Mouse (Mus musculus) kidney, embryonic 16.5 days (tissue): Measurements from ENCODE around the gene Ano10. TPM values are rescaled to one million over a fixed set of nuclear protein-coding genes. Genes with fewer than 3 reads are reported as not detected.
A peak's percentile ranks its signal among the peaks of the same experiment; 100 is the strongest.
"Not testable (repeated sequence)": the region's sequence is repeated elsewhere in the genome, so short reads cannot be mapped to it uniquely, and the experiment has no call there.

ENCODE experiments used
- ATAC-seq: fragments of 200-750 bp; cut with Nextera tagmentation; 2 replicates; pipeline ENCODE4 v1.8.0; 2017; ENCODE audit warnings: moderate TSS enrichment; ENCODE audit not compliant: low FRiP score, low TSS enrichment
- H3K27ac ChIP-seq: fragments of 300-500 bp; sonication (generic); 2 replicates; pipeline ENCODE4 v1.5.1; 2014; ENCODE audit warnings: low read length
- H3K27me3 ChIP-seq: fragments of 300-500 bp; sonication (generic); 2 replicates; pipeline ENCODE4 v1.6.1; 2014; ENCODE audit warnings: low read length, control low read depth, mixed read lengths; ENCODE audit not compliant: insufficient read depth
- H3K36me3 ChIP-seq: fragments of 300-500 bp; sonication (generic); 2 replicates; pipeline ENCODE4 v1.6.1; 2014; ENCODE audit warnings: low read length, control low read depth, mixed read lengths; ENCODE audit not compliant: insufficient read depth
- H3K4me1 ChIP-seq: fragments of 300-500 bp; sonication (generic); 2 replicates; pipeline ENCODE4 v1.6.1; 2014; ENCODE audit warnings: low read length, control low read depth, mixed read lengths; ENCODE audit not compliant: insufficient read depth
- H3K4me2 ChIP-seq: fragments of 300-500 bp; sonication (generic); replicated peaks from 2 replicates; pipeline ENCODE4 v1.6.1; 2014; ENCODE audit warnings: low read depth, low read length
- H3K4me3 ChIP-seq: fragments of 300-500 bp; sonication (generic); 2 replicates; pipeline ENCODE4 v1.5.1; 2014; ENCODE audit warnings: mild to moderate bottlenecking, low read length
- H3K9ac ChIP-seq: fragments of 300-500 bp; sonication (generic); replicated peaks from 2 replicates; pipeline ENCODE4 v1.6.1; 2014; ENCODE audit warnings: low read length
- H3K9me3 ChIP-seq: fragments of 300-500 bp; sonication (generic); 2 replicates; pipeline ENCODE4 v1.6.1; 2016; ENCODE audit warnings: low read length, control low read depth
- WGBS: fragments of 180-500 bp; shearing (Covaris S2); extraction: QIAGEN DNeasy Blood & Tissue Kit; methylation state at CpG from one replicate; pipeline ENCODE4 v1.1.7; 2014; 5-methylcytosine and 5-hydroxymethylcytosine counted together
- polyA plus RNA-seq: library from polyadenylated mRNA; unstranded; fragments of >200 nt; fragmentation: Nextera tagmentation; extraction: Ambion mirVana; gene quantifications from 2 replicates; pipeline ENCODE4 v1.2.1, GENCODE M21; 2015

Gene Ano10
- polyA plus RNA-seq, 1 experiment from 2014 or later, result 39.6 TPM

GRCm38 (mm10) chr9:122315501-122315900, 21.3 kb upstream of the Ano10 start:
- no peak overlapping the region for H3K9ac ChIP-seq
- H3K9me3 ChIP-seq, result no peaks in the 10 kb centered on the region
- no peak overlapping the region for H3K4me3 ChIP-seq
- no peaks in the 10 kb centered on the region for H3K4me1 ChIP-seq
- WGBS, result 55% methylated on average over 11 of the region's 11 CpGs
- no peaks in the 10 kb centered on the region for H3K27me3 ChIP-seq
- no peak overlapping the region for H3K4me2 ChIP-seq
- ATAC-seq, result no peak
- no peaks in the 10 kb centered on the region for H3K36me3 ChIP-seq
- H3K27ac ChIP-seq, result no peak overlapping the region

DNA sequence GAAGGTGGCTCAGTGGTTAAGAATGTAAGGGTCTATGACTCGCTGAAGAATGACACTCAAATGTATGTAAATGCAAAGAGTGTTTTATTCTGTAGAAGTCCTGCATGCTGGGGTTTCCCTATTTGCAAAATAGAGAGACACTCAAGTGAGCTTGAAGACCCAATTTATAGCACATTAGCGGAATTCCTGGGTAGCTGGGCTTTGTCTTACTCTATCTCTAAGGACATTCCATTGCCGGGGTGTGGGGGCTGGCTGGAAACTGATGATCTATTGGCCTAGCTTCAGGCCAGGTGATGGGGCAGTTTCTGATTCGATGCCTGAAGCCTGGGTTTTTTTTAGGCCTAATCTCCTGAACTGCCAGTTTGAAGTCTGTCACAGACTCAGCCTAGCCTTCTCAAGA, 20.7 kb upstream of the Ano10 start:
- 64% methylated on average over 4 of the region's 4 CpGs for WGBS
- no peaks in the 10 kb centered on the region for H3K9me3 ChIP-seq
- no peak overlapping the region for H3K4me2 ChIP-seq
- no peak overlapping the region for H3K4me3 ChIP-seq
- no peak overlapping the region for H3K27ac ChIP-seq
- no peaks in the 10 kb centered on the region for H3K27me3 ChIP-seq
- ATAC-seq, result no peak
- H3K4me1 ChIP-seq, result no peaks in the 10 kb centered on the region
- no peak overlapping the region for H3K9ac ChIP-seq
- no peaks in the 10 kb centered on the region for H3K36me3 ChIP-seq

DNA sequence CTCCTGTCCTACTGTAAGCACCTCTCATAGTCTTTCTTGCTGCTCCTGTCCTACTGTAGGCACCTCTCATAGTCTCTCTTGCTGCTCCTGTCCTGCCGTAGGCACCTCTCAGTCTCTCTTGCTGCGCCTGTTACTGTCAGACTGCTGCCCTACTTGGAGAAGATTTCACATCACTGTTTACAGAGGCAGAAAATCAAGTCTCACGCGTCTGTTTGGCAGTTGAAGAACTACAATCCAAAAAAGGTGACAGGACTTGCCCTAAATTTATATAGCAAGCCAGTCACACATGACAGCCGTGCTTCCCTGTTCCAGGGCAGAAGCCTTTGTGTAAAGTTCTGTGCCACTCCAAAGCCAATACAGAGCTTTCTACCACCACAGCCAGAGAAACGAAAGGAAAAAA, 20.2 kb upstream of the Ano10 start:
- no peaks in the 10 kb centered on the region for H3K27me3 ChIP-seq
- H3K9me3 ChIP-seq, result no peaks in the 10 kb centered on the region
- no peak overlapping the region for H3K4me3 ChIP-seq
- no peak overlapping the region for H3K9ac ChIP-seq
- peaks cover 3% of the 10 kb centered on the region; the same call in 1 of the 2 replicates for H3K4me1 ChIP-seq
- no peak overlapping the region for H3K4me2 ChIP-seq
- no peak overlapping the region for H3K27ac ChIP-seq
- WGBS, result 88% methylated on average over 6 of the region's 6 CpGs
- no peak for ATAC-seq
- H3K36me3 ChIP-seq, result no peaks in the 10 kb centered on the region

GRCm38 (mm10) chr9:122313128-122313527, 18.9 kb upstream of the Ano10 start:
- H3K4me3 ChIP-seq, H3K9ac ChIP-seq: not testable (repeated sequence)

GRCm38 (mm10) chr9:122312296-122312990, 18.2 kb upstream of the Ano10 start:
- Histone ChIP-seq H3K4me2 (no peak overlapping the region), H3K27me3 (no peaks in the 10 kb centered on the region), H3K4me3 (no peak overlapping the region), H3K4me1 (peaks cover 4% of the 10 kb centered on the region; the same call in 1 of the 2 replicates), H3K9ac (no peak overlapping the region), H3K36me3 (no peaks in the 10 kb centered on the region), H3K27ac (no peak overlapping the region), H3K9me3 (no peaks in the 10 kb centered on the region)
- no peak for ATAC-seq
- 81% methylated on average over 7 of the region's 7 CpGs for WGBS

More at GRCm38 (mm10) chr9:122313128-122313527, 18.9 kb upstream of the Ano10 start:
- not testable (repeated sequence) for H3K27me3 ChIP-seq, ATAC-seq, H3K36me3 ChIP-seq, H3K4me2 ChIP-seq, H3K27ac ChIP-seq, H3K4me1 ChIP-seq, H3K9me3 ChIP-seq
- WGBS, result 70% methylated on average over 1 of the region's 1 CpGs

DNA sequence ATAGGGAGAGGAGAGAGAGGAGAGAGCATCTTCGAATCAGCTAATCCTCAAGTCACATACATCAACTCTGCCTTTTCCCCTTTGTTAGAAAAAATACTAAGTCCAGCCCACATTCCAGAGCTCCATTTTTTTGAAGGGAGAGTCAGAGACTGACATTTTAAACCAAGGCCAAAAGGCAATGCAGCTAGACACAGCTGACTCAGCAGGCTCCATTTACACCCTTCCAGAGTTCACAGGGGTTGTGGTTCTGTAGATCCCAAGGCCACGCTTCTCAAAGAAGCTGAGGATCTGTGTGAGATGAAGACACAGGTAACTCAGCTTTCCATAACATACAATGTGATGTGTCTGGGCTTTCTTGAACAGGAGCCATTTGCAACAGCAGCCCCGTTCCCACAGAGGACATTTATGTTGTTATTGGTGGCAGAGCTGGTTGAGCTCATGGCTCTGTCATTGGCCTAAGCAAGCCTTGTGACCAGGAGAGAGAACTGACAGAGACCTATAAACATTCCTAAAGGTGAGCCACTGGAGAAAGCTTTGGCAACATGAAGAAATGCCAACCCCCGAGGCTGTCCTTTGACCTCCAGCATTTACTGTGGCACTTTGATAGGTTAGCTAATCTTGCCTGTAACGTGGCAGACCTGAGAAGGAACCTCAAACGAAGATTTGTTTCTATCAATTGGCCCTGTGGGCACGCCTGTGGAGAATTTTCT, 17.0 kb upstream of the Ano10 start:
- Histone ChIP-seq H3K4me2 (peak overlapping the region; percentile 66), H3K9ac (peak overlapping the region; percentile 80), H3K27ac (no peak overlapping the region), H3K36me3 (no peaks in the 10 kb centered on the region), H3K27me3 (no peaks in the 10 kb centered on the region), H3K4me3 (peak overlapping the region; percentile 59), H3K4me1 (peaks cover 4% of the 10 kb centered on the region; the same call in 1 of the 2 replicates), H3K9me3 (no peaks in the 10 kb centered on the region)
- WGBS, result 68% methylated on average over 7 of the region's 7 CpGs
- ATAC-seq, result peak; percentile 52

DNA sequence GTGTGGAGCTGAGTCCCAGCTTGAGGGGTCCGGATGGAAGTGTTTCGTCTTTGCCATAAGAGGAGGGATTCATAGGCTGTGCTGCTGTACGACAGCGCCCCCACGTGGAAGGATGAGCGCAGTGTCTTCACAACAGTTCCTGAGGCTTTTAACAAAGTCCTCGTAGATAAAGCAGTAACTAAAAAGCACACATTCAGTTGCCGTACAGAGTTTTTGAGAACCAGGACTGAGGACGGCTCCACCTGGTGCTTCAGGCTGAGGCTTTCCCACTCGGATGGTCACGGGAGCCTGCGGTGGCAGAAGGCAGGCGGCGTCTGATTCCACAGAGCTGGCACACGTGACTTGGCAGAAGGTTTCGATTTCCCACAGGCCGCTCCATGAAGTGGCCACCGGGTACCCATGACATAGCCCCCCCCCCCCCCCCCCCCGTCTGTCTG, 16.4 kb upstream of the Ano10 start:
- peak overlapping the region; percentile 80 for H3K9ac ChIP-seq
- WGBS, result 2% methylated on average over 19 of the region's 19 CpGs
- no peaks in the 10 kb centered on the region for H3K9me3 ChIP-seq
- no peaks in the 10 kb centered on the region for H3K27me3 ChIP-seq
- peak; percentile 93 for ATAC-seq
- peak overlapping the region; percentile 66 for H3K4me2 ChIP-seq
- no peaks in the 10 kb centered on the region for H3K36me3 ChIP-seq
- peaks cover 4% of the 10 kb centered on the region; the same call in 1 of the 2 replicates for H3K4me1 ChIP-seq
- H3K27ac ChIP-seq, result peak overlapping the region; percentile 82
- H3K4me3 ChIP-seq, result peak overlapping the region; percentile 59

- Histone ChIP-seq H3K36me3 (no peaks in the 10 kb centered on the region), H3K9me3 (no peaks in the 10 kb centered on the region), H3K4me3 (no peak overlapping the region), H3K27me3 (no peaks in the 10 kb centered on the region), H3K9ac (no peak overlapping the region), H3K4me1 (peaks cover 4% of the 10 kb centered on the region; the same call in 1 of the 2 replicates), H3K4me2 (no peak overlapping the region), H3K27ac (no peak overlapping the region)
- no peak for ATAC-seq
- 53% methylated on average over 14 of the region's 14 CpGs for WGBS
Measured at GRCm38 (mm10) chr9:122309013-122309980, 15.1 kb upstream of the Ano10 start.

DNA sequence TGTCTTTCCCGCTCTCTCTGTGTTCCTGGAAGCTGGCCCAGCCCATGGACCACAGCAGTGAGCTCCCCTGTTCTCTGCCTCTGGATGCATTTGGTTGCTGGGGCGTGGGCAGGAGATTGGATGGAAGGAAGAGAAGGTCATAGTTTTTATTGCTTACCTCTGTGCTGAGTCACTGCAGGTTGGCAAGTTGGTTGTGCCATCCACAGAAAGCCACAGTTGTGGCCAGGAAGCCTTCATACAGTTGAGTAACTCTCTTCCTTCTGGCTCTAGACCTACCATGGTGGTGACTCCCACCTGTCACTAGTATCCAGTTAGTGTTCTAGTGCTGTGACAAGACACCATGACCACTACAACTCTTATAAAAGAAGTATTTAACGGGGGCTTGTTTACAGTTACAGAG, 11.1 kb upstream of the Ano10 start:
- no peak for ATAC-seq

More for the DNA sequence above, 11.1 kb upstream of the Ano10 start:
- Histone ChIP-seq H3K4me3 (no peak overlapping the region), H3K4me1 (peaks cover 4% of the 10 kb centered on the region; the same call in 1 of the 2 replicates), H3K27me3 (no peaks in the 10 kb centered on the region), H3K27ac (no peak overlapping the region), H3K36me3 (no peaks in the 10 kb centered on the region), H3K9ac (no peak overlapping the region), H3K4me2 (no peak overlapping the region), H3K9me3 (no peaks in the 10 kb centered on the region)
- WGBS, result 92% methylated on average over 3 of the region's 3 CpGs
